Mouse (Mus musculus) right cerebral cortex, postnatal 10 days (tissue): Measurements from ENCODE around the gene 1810024B03Rik.

Experiments
- DNase-seq, 2 experiments: peaks; one replicate each; pipeline ENCODE4 v3.0.0; 2021; ENCODE audit warnings: low spot score in 2 of 2

1810024B03Rik gene

GRCm38 (mm10) chr2:127182598-127183381 lies 25.3 kb downstream of the 1810024B03Rik start:
- peak; percentile 90 to 95 for DNase-seq

GRCm38 (mm10) chr2:127166261-127166660 lies 41.8 kb downstream of the 1810024B03Rik start:
- peak in 1 of 2 experiments; percentile 30 for DNase-seq

- DNase-seq, result no peak
Observed at GRCm38 (mm10) chr2:127165675-127166074, 42.4 kb downstream of the 1810024B03Rik start.

GRCm38 (mm10) chr2:127145699-127146098 lies 62.4 kb downstream of the 1810024B03Rik start:
- no peak for DNase-seq

- peak in 1 of 2 experiments; percentile 63 for DNase-seq
Observed at GRCm38 (mm10) chr2:127143158-127144063, 64.7 kb downstream of the 1810024B03Rik start, which contains the start of gene Itpripl1. Itpripl1 (minus strand) TSS chr2:127143442.

- DNase-seq, result no peak
Observed at GRCm38 (mm10) chr2:127142577-127143157, 65.4 kb downstream of the 1810024B03Rik start.

GRCm38 (mm10) chr2:127142031-127142430 lies 66.0 kb downstream of the 1810024B03Rik start:
- no peak for DNase-seq

- DNase-seq, result peak in 1 of 2 experiments; percentile 27
Observed at GRCm38 (mm10) chr2:127140011-127140410, 68.1 kb downstream of the 1810024B03Rik start.

GRCm38 (mm10) chr2:127139605-127140004 lies 68.5 kb downstream of the 1810024B03Rik start:
- DNase-seq, result no peak

- no peak for DNase-seq
Observed at GRCm38 (mm10) chr2:127139094-127139493, 69.0 kb downstream of the 1810024B03Rik start.

- no peak for DNase-seq
Observed at GRCm38 (mm10) chr2:127138449-127138848, 69.6 kb downstream of the 1810024B03Rik start.

GRCm38 (mm10) chr2:127137838-127138420 lies 70.2 kb downstream of the 1810024B03Rik start:
- DNase-seq, result no peak

- DNase-seq, result peak in 1 of 2 experiments; percentile 55
Observed at GRCm38 (mm10) chr2:127136979-127137378, 71.1 kb downstream of the 1810024B03Rik start.
